Mouse (Mus musculus): ENCODE measurements at regions not wholly inside any gene's neighbourhood (a gene's known extent, or its start where the extent isn't known, plus 50 kb on each side); places are given as distances from the start of the nearest gene placed in this dataset.
"Not testable (repeated sequence)": the region's sequence is repeated elsewhere in the genome, so short reads cannot be mapped to it uniquely, and the experiment has no call there.

GRCm38 (mm10) chr14:83861736-83862135 is 581.6 kb upstream of the Pcdh17 start:
- Histone ChIP-seq H3K36me3 (ENCODE audit: control insufficient read depth in 1 of 2, insufficient read depth in 2 of 2, low read length in 2 of 2) (peaks cover 0 to 7% of the 10 kb centered on the region in 2 experiments; a peak in 1 of 4 replicates), H3K27me3 (ENCODE audit: control insufficient read depth in 1 of 2, insufficient read depth in 2 of 2, low read length in 2 of 2) (no peaks in the 10 kb centered on the region)
- TF ChIP-seq ELF1 (IDR thresholded peaks at IDR 0.05; ENCODE audit: low read depth, low read length) (peak; percentile 58; the same call in 1 of the 2 replicates), USF2 (IDR thresholded peaks at IDR 0.05; ENCODE audit: borderline replicate concordance in 1 of 2, insufficient read depth in 1 of 2, low read depth in 1 of 2, low read length in 2 of 2) (0 out of 4 replicates have a peak, but pooled peaks of 1 of the 2 experiments have one; percentile 4), EP300 (IDR thresholded peaks at IDR 0.05; ENCODE audit: low read depth in 1 of 2, low read length in 2 of 2) (peak; percentile 55 to 65; a peak in 3 of 4 replicates), BHLHE40 (IDR thresholded peaks at IDR 0.05; ENCODE audit: borderline replicate concordance, low read depth, low read length) (no peak), MYB (IDR thresholded peaks at IDR 0.05; ENCODE audit: low read depth, low read length) (no peak), RCOR1 (IDR thresholded peaks at IDR 0.05; ENCODE audit: low read depth, low read length) (0 out of 2 replicates have a peak, but pooled peaks have one; percentile 22), ETS1 (IDR thresholded peaks at IDR 0.05; ENCODE audit: low read depth, low read length) (peak; percentile 56; the same call in 1 of the 2 replicates)

DNA sequence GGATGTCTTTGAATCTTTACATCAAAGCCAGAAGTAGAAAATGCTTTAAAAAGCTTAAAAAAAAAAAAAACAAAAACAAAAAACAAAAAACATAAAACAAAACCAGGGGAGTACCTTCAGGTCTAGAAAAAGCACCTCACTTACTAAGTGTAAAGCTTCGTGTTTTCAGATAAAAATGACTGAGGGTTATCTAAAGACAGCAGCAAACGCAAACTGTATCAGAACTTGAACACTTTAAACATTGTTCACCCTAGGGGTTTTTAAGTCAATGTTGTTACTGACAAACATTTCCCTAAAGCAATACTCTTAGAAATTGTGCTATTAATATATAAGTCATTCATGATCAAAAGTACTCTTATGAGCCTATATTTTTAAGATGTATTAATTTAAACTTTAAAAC is 580.7 kb upstream of the Pcdh17 start:
- no peaks in the 10 kb centered on the region for H3K9me3 ChIP-seq (replicated peaks; ENCODE audit: insufficient read depth, low read length)
- peak; percentile 47 for DNase-seq (ENCODE audit: low read depth, low spot score)
- H3K4me1 ChIP-seq (ENCODE audit: control insufficient read depth in 1 of 2, insufficient read depth in 2 of 2, low read length in 2 of 2): peaks cover 0 to 12% of the 10 kb centered on the region in 2 experiments; a peak in 2 of 4 replicates

More at GRCm38 (mm10) chr14:83861736-83862135, 581.6 kb upstream of the Pcdh17 start:
- no peaks in the 10 kb centered on the region for H3K79me2 ChIP-seq (ENCODE audit: control insufficient read depth, insufficient read depth, low read length, poor library complexity)
- no peak overlapping the region for H3K27ac ChIP-seq (ENCODE audit: control insufficient read depth, low read depth, low read length)
- peaks cover 0 to 12% of the 10 kb centered on the region in 2 experiments; a peak in 2 of 4 replicates for H3K4me1 ChIP-seq (ENCODE audit: control insufficient read depth in 1 of 2, insufficient read depth in 2 of 2, low read length in 2 of 2)
- peak; percentile 59 for DNase-seq (ENCODE audit: low read depth, low spot score)
- peak overlapping the region in 1 of 2 experiments; percentile 25; a peak in 1 of 4 replicates for H3K4me3 ChIP-seq (ENCODE audit: control insufficient read depth in 1 of 2, insufficient read depth in 1 of 2, low read depth in 2 of 2, low read length in 2 of 2)
- H3K9me3 ChIP-seq (replicated peaks; ENCODE audit: insufficient read depth, low read length): no peaks in the 10 kb centered on the region
- H3K9ac ChIP-seq (ENCODE audit: control insufficient read depth, low read depth, low read length, poor library complexity, severe bottlenecking): no peak overlapping the region

GRCm38 (mm10) chr14:83886393-83886792 is 557.0 kb upstream of the Pcdh17 start:
- no peaks in the 10 kb centered on the region for H3K79me2 ChIP-seq (ENCODE audit: control insufficient read depth, insufficient read depth, low read length, poor library complexity)
- no peak for DNase-seq (ENCODE audit: low read depth, low spot score)
- TF ChIP-seq HCFC1 (IDR thresholded peaks at IDR 0.05; ENCODE audit: low read depth, low read length) (no peak), GATA1 (IDR thresholded peaks at IDR 0.05; ENCODE audit: low read depth, low read length) (peak; percentile 49; the same call in 1 of the 2 replicates), RCOR1 (IDR thresholded peaks at IDR 0.05; ENCODE audit: low read depth, low read length) (no peak), TCF12 (IDR thresholded peaks at IDR 0.05; ENCODE audit: low read depth, low read length) (no peak), POLR2AphosphoS5 (IDR thresholded peaks at IDR 0.05; ENCODE audit: borderline replicate concordance, low read depth, low read length) (no peak), GABPA (IDR thresholded peaks at IDR 0.05; ENCODE audit: low read depth, low read length) (no peak)
- H3K27me3 ChIP-seq (ENCODE audit: control insufficient read depth in 1 of 2, insufficient read depth in 2 of 2, low read length in 2 of 2): no peaks in the 10 kb centered on the region
- no peaks in the 10 kb centered on the region for H3K36me3 ChIP-seq (ENCODE audit: control insufficient read depth in 1 of 2, insufficient read depth in 2 of 2, low read length in 2 of 2)
- no peaks in the 10 kb centered on the region for H3K9me3 ChIP-seq (replicated peaks; ENCODE audit: insufficient read depth, low read length)
- H3K4me1 ChIP-seq (ENCODE audit: control insufficient read depth in 1 of 2, insufficient read depth in 2 of 2, low read length in 2 of 2): peaks cover 0 to 3% of the 10 kb centered on the region in 2 experiments; a peak in 2 of 4 replicates
- no peak overlapping the region for H3K27ac ChIP-seq (ENCODE audit: control insufficient read depth, low read depth, low read length)
- H3K4me3 ChIP-seq (ENCODE audit: control insufficient read depth in 1 of 2, insufficient read depth in 1 of 2, low read depth in 2 of 2, low read length in 2 of 2): no peak overlapping the region
- no peak overlapping the region for H3K9ac ChIP-seq (ENCODE audit: control insufficient read depth, low read depth, low read length, poor library complexity, severe bottlenecking)

More for the DNA sequence above, 580.7 kb upstream of the Pcdh17 start:
- no peaks in the 10 kb centered on the region for H3K79me2 ChIP-seq (ENCODE audit: control insufficient read depth, insufficient read depth, low read length, poor library complexity)
- H3K9ac ChIP-seq (ENCODE audit: control insufficient read depth, low read depth, low read length, poor library complexity, severe bottlenecking): no peak overlapping the region
- H3K27ac ChIP-seq (ENCODE audit: control insufficient read depth, low read depth, low read length): no peak overlapping the region
- no peak overlapping the region for H3K4me3 ChIP-seq (ENCODE audit: control insufficient read depth in 1 of 2, insufficient read depth in 1 of 2, low read depth in 2 of 2, low read length in 2 of 2)
- no peak for TF ChIP-seq TAL1 (IDR thresholded peaks at IDR 0.05; ENCODE audit: low read length)
- TF ChIP-seq EP300 (IDR thresholded peaks at IDR 0.05; ENCODE audit: low read depth in 1 of 2, low read length in 2 of 2): peak in 1 of 2 experiments; percentile 69; a peak in 3 of 4 replicates
- TF ChIP-seq TCF12 (IDR thresholded peaks at IDR 0.05; ENCODE audit: low read depth, low read length): peak; percentile 44; the same call in 1 of the 2 replicates
- peak; percentile 61 for TF ChIP-seq GATA1 (IDR thresholded peaks at IDR 0.05; ENCODE audit: low read depth, low read length)
- no peak for TF ChIP-seq JUND (IDR thresholded peaks at IDR 0.05; ENCODE audit: low read depth, low read length)
- H3K27me3 ChIP-seq (ENCODE audit: control insufficient read depth in 1 of 2, insufficient read depth in 2 of 2, low read length in 2 of 2): no peaks in the 10 kb centered on the region
- peaks cover 0 to 7% of the 10 kb centered on the region in 2 experiments; a peak in 1 of 4 replicates for H3K36me3 ChIP-seq (ENCODE audit: control insufficient read depth in 1 of 2, insufficient read depth in 2 of 2, low read length in 2 of 2)

DNA sequence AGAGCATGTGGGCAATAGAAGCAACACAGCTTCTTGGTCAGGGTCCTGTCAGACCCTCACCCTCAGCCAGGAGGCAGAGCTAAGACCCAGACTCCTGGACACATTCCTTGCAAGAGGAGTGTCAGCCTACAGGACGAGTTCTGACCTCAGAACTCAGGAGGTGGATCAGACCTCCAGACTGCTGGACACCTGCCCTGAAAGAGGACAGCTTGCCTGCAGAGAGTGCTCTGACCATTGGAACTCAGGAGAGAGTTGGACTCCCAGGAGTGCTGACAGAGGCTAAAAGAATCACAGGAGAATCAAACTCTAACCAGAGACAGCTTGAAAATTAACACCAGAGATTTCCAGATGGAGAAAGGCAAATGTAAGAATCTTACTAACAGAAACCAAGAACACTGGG is 542.7 kb upstream of the Pcdh17 start:
- not testable (repeated sequence) for H3K27ac ChIP-seq (ENCODE audit: control insufficient read depth, low read depth, low read length); H3K9ac ChIP-seq (ENCODE audit: control insufficient read depth, low read depth, low read length, poor library complexity, severe bottlenecking); H3K9me3 ChIP-seq (replicated peaks; ENCODE audit: insufficient read depth, low read length); H3K79me2 ChIP-seq (ENCODE audit: control insufficient read depth, insufficient read depth, low read length, poor library complexity); DNase-seq (ENCODE audit: low read depth, low spot score); H3K4me3 ChIP-seq (ENCODE audit: control insufficient read depth in 1 of 2, insufficient read depth in 1 of 2, low read depth in 2 of 2, low read length in 2 of 2); H3K27me3 ChIP-seq (ENCODE audit: control insufficient read depth in 1 of 2, insufficient read depth in 2 of 2, low read length in 2 of 2); H3K4me1 ChIP-seq (ENCODE audit: control insufficient read depth in 1 of 2, insufficient read depth in 2 of 2, low read length in 2 of 2); H3K36me3 ChIP-seq (ENCODE audit: control insufficient read depth in 1 of 2, insufficient read depth in 2 of 2, low read length in 2 of 2)
